Mouse (Mus musculus) right cerebral cortex, postnatal 14 days (tissue): ENCODE data around the gene Spop.

Experiments
- DNase-seq: peaks from one replicate; pipeline ENCODE4 v3.0.0; 2022

Spop gene

GRCm38 (mm10) chr11:95413641-95414535, at the start of gene Spop:
Gene Spop, plus strand, starts transcription at chr11:95414080.
- DNase-seq, result peak; percentile 85

GRCm38 (mm10) chr11:95364388-95364787, 49.5 kb upstream of the Spop start:
- no peak for DNase-seq

GRCm38 (mm10) chr11:95365596-95365995, 48.3 kb upstream of the Spop start:
- peak; percentile 47 for DNase-seq

DNA sequence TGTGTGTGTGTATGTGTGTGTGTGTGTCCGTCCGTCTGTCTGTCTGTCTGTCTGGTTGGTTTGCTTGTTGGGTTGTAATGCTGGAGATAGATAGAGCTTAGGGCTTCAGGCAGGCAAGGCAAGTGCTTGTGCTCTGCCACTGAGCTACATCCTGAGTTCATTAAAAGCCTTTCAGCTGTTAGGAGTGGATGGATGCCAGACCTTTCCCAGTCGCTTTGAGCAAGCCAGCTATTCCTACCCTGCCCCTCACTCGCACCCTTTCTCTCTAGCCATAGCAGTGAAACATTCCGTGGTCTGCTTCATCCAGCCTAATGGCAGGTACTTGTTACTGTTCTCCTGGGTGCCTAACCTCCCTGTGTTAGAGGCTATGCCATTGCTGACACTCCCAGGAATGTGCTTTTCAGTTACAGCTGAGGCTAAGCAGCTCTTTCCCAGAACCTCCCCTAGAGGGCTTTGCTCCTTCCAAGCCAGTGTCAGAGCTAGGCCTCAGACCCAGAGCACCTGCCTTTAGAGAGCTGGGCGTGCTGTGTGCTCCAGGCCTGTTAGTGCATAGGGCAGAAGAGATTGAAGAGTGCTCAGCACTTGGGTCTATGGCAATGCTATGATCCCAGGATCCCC, 47.5 kb upstream of the Spop start:
- no peak for DNase-seq

DNA sequence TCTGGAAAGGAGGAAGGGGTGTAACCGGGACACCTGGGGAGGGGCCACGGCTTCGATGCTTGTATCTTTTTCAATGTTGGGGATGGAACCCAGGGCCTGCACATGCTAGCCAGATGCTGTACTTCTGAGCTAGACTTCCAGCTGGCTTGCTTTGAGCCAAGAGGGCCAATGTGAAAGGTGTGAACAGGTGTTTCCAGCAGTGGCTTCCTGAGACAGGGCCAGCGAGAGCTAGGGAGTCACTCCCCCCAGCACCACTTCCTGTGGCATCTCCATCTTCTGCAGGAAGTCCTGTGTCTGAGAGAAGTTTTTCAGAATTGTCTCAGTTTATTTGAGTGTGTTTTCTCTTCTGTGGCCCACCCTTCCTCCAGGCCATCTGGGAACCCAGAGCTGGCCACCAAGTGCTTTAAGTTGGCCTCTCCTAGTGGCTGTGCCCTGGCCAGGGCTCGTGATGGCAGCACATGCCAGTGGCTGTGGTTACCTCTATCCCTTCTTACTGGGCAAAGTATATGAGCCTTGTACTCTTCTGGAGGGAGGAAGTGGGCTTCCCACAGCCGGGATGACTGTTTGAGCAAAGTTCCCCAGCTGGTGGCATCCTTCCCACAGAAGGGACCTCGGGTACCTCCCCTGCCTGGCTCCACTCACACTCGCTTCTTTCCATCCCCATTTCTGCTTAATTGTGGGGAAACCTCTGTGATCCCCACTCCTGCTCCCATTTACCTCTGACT, 46.7 kb upstream of the Spop start:
- DNase-seq, result no peak

GRCm38 (mm10) chr11:95368231-95368823, 45.6 kb upstream of the Spop start:
- no peak for DNase-seq

- no peak for DNase-seq
Observed at GRCm38 (mm10) chr11:95368871-95369270, 45.0 kb upstream of the Spop start.

GRCm38 (mm10) chr11:95369964-95370890, 43.7 kb upstream of the Spop start:
- peak; percentile 27 for DNase-seq

- DNase-seq, result no peak
Observed at GRCm38 (mm10) chr11:95371182-95371581, 42.7 kb upstream of the Spop start.

GRCm38 (mm10) chr11:95378926-95379325, 35.0 kb upstream of the Spop start:
- no peak for DNase-seq

- DNase-seq, result no peak
Observed at GRCm38 (mm10) chr11:95379552-95379951, 34.3 kb upstream of the Spop start.

- no peak for DNase-seq
Observed at GRCm38 (mm10) chr11:95380711-95381110, 33.2 kb upstream of the Spop start.

GRCm38 (mm10) chr11:95381146-95381545, 32.7 kb upstream of the Spop start:
- no peak for DNase-seq

DNA sequence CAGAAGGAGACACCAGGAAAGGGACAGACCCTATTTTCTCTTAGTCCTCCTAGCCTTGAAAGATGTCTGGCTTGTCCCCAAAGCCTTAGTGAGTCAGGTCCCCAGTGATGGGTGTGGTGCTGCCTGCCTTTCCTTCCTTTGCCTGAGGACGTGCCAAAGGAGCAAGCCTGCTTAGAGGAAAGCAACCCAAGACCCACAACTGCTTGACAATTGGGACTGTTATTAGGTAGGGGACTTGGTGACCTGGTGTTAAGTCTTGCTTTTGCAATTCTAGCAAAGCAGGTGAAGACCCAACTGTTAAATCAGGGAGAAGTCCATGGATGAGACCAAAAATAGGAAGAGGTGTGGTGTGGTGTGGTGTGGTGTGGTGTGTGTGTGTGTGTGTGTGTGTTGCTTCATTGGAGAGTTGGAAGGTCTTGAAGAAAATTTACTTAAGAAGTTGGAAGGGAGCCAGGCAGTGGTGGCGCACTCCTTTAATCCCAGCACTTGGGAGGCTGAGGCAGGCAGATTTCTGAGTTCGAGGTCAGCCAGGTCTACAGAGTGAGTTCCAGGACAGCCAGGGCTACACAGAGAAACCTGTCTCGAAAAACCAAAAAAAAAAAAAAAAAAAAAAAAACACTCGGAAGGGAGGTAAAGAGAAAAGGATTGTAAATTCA, 30.4 kb upstream of the Spop start:
- DNase-seq, result no peak

- no peak for DNase-seq
Observed at GRCm38 (mm10) chr11:95384004-95384318, 29.9 kb upstream of the Spop start.

GRCm38 (mm10) chr11:95384319-95384972, 29.4 kb upstream of the Spop start, which contains the start of gene Slc35b1:
Gene Slc35b1, plus strand, starts transcription at chr11:95384692.
- peak; percentile 89 for DNase-seq

- no peak for DNase-seq
Observed at GRCm38 (mm10) chr11:95384973-95385320, 28.9 kb upstream of the Spop start.

DNA sequence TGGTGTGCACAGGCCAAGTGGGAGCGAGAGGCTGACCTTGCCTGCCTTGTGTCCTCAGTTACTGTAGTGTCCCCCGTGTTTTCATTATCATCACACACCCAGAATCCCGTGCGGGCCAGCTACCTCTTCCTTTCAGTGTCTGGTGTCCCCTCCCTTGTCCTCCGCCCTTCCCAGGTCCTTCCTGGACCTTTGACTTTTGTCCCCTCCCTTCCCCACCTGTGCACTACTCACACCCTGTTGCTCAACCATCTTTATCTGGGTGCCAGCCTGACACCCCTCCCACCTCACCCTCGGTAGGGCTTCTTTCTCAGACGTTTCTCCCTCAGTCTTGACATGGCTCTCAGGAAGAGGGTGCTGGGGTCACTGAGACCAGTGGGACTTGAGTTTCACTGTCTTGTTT, 26.5 kb upstream of the Spop start:
- DNase-seq, result no peak

- no peak for DNase-seq
Observed at GRCm38 (mm10) chr11:95389006-95389405, 24.9 kb upstream of the Spop start.

GRCm38 (mm10) chr11:95390420-95390819, 23.5 kb upstream of the Spop start:
- DNase-seq, result no peak

- no peak for DNase-seq
Observed at GRCm38 (mm10) chr11:95391201-95391600, 22.7 kb upstream of the Spop start.
